Mouse (Mus musculus): ENCODE results near the gene Hoxa4.
A peak's percentile ranks its signal among the peaks of the same experiment; 100 is the strongest.

Gene Hoxa4

DNA sequence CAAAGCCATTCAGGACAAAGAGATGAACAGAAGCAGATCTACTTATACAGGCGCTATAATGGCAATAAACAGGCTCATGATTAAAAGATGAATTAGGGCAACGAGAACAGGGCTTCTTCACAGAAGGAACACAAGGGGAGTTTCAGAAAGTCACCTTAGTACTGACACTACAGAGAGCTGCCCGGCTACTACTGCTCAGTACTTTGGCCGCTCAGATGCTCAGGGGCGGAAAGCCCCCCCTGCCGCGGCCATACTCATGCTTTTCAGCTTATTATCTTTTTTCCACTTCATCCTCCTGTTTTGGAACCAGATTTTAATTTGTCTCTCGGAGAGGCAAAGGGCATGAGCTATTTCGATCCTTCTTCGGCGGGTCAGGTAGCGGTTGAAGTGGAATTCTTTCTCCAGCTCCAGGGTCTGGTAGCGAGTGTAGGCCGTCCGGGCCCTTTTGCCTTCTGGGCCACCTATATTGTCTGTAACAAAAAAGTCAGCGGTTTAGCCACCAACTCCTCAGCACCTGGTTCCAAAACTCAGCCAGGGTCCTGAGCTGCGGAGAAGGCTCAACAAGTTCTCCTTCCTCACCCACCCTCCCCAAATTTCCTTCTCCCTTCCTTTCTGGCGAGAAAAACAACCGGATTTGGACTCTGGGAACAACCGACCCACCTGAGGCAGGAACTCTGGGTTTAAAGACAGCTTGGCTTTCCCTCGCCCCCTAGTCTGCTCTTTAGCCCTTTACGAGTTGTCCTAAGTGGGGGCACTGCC, 11.0 kb upstream of the Hoxa4 start:
- DNase-seq: no peak

GRCm38 (mm10) chr6:52201269-52201668, 9.7 kb upstream of the Hoxa4 start:
- DNase-seq: no peak

DNA sequence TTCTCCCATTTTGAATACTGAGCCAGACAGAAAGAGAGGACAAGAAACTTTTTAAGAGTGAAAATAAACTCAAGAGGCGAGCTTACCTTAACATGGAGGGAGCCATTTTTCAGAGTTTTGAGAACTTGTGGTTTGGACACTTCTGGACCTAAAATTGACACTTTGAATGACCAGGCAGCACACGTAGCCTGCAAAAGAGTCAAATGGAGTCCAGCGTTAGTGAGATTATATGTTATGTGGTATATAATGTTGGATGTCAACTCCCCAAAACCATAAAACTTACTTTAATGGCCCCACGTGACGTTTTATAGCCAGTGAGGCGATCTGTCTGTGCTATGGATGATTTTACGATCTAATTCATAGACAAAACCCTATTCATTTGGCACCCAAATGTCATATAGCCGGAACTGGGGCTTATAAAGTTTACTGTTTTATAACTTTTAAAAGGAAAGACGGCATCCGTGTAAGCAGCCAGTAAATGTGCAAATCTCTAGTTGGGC, 9.2 kb upstream of the Hoxa4 start:
- no peak for DNase-seq

GRCm38 (mm10) chr6:52200073-52200750, 8.7 kb upstream of the Hoxa4 start:
- DNase-seq: no peak

- DNase-seq: no peak
These were observed 5.7 kb upstream of the Hoxa4 start for GRCm38 (mm10) chr6:52197271-52197670.

GRCm38 (mm10) chr6:52196811-52197210, 5.3 kb upstream of the Hoxa4 start:
- DNase-seq: no peak

DNA sequence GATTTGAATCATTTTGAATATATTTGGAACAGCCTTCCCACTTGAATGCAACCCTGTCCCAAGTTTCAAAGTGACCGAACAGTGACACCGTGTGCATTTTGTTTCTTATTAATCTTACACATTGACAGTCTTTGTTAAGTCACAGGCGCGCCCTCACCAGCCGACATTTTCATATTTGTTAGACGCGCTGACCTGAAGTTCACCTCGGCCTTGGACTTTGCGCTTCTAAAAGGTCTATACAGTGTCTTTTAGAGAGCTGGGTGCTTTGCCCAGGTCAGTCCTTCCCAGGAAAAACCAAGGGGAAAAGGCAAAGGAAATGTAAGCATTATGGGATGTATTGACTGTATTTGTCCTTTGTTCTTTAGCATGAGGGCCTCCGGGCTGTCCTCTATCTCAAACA, 3.1 kb upstream of the Hoxa4 start:
- no peak for DNase-seq

- DNase-seq: peak; percentile 7
These were observed 452 bp upstream of the Hoxa4 start for GRCm38 (mm10) chr6:52191860-52192550.

DNA sequence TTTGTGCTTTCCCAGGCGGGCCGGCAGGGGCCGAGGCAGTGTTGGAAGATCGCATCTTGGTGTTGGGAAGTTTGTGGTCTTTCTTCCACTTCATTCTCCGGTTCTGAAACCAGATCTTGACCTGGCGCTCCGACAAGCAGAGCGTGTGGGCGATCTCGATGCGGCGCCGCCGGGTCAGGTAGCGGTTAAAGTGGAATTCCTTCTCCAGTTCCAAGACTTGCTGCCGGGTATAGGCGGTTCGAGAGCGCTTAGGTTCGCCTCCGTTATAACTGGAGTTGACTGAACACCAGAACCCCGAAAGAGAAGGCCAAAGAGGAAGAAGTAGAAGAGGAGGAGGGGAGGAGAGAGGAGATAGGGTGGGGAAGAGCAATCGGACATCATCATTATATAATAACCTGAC, 1.1 kb downstream of the Hoxa4 start:
- DNase-seq: no peak

DNA sequence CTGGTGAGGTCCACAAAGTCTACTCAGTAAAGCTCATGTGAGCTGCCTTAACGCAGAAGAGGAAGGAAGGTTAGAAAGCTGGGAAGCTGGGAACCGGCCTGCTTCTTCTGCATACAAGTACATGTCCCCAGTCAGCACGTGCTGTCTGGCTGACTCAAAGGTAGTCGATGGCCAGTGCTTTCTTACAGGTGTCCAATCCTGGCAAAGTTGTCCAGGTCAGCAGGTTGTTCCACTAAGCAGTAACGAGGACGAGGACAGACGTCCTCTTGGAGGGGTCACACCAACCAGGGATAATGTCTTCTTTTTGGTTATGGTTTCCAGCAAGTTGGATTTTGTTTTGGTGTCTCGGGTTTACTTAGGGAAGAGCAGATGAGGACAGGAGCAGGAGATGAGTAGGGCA, 1.6 kb downstream of the Hoxa4 start:
- DNase-seq: no peak

- DNase-seq: no peak
These were observed 2.4 kb downstream of the Hoxa4 start for GRCm38 (mm10) chr6:52189172-52189591.

GRCm38 (mm10) chr6:52186500-52186899, 5.1 kb downstream of the Hoxa4 start:
- no peak for DNase-seq

DNA sequence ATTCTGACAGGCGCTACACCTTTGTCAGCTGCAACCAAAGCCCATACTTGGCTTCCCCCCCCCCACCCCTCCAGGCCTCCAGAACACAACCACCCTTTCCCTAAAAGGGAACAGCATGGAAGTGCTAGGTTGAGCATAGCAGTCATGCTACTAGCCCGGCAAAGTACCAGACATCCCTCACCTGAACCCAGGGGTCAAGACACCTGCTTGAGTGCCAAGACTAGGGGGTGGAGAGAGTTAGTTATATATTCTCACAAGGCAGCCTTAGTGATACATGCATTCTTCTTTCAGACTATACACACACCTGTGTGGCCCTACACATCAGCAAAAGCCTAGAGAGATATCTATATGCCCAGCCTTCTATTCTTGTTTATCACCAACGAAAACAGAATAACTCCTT, 5.7 kb downstream of the Hoxa4 start:
- DNase-seq: no peak

DNA sequence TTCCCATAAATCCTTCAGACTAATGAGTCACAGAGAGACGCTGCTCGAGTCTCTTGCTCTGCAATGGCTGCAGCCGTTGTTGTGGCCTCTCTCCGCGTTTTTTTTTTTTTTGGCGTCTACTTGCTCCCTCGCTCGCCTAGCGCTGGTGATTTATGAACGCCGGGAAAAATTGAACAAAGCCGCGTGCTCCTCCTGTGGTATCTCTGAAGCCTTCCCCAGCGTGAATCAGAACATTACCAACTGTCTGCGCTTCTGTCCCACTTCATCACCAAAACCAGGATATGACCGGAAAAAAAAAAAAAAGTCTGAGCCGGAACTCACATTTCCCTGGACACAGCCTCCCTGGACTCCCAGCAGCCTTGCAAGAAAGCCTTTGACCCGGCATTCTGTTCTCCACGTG, 6.3 kb downstream of the Hoxa4 start:
- DNase-seq: no peak

GRCm38 (mm10) chr6:52184668-52185067, 6.9 kb downstream of the Hoxa4 start:
- no peak for DNase-seq

DNA sequence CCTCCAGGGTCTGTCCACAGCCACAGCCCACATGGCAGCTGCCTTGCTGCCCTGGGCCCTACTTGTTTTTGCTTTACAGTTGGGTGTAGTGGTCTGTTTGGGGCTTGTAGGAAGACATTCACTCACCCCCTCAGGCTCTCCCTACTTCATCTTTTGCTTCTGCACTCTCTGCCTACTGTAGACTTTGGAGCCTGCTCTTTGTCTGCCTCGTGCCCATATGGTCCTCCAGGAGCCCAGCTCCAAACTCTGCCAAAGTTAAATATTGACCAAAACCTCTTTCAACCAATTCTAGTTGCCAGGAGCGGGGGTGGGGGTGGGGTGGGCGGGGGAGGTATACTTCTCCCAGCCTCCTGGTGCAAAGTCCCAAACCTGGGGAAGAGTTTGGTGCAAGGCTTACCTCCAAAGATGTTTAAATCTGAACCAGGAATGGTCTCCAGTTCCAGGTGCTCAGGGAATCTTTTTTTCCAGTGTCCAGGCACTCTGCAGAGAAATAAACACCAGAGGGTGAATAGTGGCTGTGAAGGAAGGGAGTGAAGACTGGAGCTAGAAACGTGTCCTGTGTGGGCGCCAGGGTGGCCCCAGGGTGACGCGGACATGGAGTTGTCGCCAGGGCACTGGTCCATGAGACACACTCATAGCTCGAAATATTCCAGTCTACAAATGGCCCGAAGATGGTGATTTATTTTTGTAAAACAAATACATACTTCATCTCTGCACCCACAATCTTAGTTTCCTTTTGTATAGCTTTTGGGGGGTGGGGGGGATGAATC, 8.1 kb downstream of the Hoxa4 start:
- DNase-seq: no peak

DNA sequence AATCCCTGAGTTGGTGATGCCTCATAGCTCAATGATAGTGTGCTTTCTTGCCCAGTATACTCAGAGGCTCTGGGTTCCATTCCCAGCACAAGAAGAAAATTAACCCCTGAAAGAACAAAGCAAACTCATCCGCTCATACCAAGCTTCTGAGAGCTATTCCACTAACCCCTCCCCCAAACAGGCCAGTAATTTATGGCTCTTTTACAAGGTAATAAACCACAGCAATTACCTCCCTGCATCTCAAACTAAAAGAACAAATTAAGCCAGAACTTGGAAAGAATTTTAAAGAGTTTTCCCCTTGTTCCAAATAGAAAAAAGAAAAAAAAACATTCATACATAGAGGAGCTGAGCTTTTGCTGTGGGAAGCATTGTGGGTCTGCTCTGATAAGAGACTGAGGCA, 8.8 kb downstream of the Hoxa4 start:
- DNase-seq: no peak

- DNase-seq: no peak
These were observed 9.5 kb downstream of the Hoxa4 start for GRCm38 (mm10) chr6:52182030-52182429.

GRCm38 (mm10) chr6:52180726-52181125, 10.8 kb downstream of the Hoxa4 start:
- no peak for DNase-seq

DNA sequence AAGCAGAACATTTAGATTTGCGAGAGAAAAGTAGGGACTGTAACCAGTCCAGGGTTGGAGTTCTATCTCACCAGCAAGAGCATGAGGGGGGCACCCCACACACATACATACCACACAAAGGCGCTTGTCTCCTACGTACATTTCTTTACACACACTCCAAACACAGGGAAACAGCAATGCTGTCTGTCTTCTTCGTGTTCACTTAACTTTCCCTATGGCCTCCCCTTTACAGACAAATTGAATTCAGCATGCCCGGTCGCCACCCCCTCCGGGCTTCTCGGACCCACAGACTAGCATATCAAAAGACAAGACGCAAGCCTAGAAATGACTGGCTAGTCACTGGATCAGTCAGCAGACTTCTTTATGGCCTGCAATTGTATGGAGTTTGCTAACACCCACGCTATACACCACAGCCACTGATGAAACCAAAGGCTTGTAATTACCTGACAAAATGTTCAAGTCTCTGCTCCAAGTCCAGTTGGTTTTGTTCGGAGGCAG, 11.3 kb downstream of the Hoxa4 start:
- no peak for DNase-seq

GRCm38 (mm10) chr6:52179690-52180089, 11.9 kb downstream of the Hoxa4 start:
- DNase-seq: no peak

DNA sequence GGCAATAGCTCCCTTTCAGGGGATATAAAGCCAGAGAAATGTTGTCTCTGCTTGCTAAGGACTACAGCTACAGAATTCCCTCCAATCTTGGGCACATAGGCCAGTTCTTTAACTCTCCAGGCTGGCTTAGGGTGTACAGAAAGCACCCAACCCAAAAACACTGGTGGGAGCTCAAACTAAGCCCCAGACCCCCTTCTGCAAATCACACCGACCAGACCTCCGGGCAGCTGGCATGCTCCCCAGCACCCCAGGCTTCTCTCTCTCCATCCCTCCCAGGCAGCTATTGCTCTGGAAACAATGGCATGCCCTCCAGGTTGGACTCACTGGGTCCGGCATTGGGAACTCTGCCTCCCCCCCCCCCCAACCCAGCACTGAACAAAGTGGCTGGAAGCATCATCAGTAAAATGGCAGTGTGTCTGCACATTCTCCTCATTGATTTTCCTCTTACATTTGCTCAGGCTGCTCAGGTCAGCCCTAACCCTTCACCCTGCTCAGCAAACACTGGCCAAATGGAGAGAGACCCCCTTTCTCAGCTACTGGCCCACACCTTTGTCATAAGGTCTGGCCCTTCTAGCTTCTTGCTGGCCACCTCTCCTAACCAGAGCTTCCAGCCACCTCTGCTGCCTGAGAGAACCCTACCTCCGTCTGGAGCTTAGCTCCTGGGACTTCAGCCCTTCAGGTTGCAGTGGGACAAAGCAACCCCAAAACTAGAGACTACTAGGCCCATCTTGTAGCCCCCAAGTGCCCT, 12.5 kb downstream of the Hoxa4 start:
- DNase-seq: no peak
